8 mouse cellular contexts compared by ENCODE assay signal in the genomic region with DNA sequence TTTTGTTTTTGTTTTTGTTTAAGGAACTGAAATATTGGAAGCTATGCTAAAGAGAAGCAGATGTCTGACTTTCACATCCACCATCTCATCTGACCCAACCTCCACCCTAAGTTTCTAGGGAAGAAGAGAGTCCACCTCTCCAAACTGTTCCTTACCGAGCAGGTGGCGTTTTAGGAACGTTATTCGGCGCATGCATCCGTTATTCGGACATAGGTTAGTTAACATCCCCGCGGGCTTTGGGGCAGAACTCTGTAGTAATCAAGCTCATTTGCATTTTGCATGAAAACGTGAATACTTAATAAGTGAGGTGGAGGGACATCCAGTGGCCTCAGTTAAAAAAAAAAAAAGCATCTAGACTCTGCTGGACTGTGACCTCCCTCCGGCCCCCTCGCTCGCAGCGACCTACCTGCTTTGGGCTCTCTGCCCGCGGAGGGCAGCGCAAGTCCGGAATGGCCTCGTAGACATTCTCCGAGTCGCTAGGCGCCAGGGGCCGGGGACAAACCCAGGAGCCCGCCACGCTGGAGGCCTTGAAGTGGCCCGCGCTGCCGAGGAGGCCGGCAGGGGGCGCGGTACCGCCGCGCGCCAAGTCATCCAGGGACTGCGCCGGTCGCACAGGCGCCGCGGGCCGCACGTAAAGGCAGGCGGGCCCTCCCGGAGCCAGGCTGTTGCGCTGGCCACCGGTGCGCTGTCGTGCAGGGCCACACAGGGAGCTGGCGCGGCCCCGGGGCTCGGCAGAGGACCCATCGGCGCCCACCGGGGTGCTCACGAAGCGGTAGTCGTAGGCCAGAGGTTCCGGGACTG. TPM values are rescaled to one million over a fixed set of nuclear protein-coding genes. Genes with fewer than 3 reads are reported as not detected.
DNase-seq lines count a peak whose midpoint lies in the region; ATAC-seq lines count a peak whose summit lies in the region.

No protein-coding gene starts in this region.

- WGBS in intestine, embryonic 14.5 days = 2% methylated on average over 50 of the region's 60 CpGs
- whole genome bisulfite sequencing in midbrain, embryonic 10.5 days = under 1% methylated on average over 60 of the region's 60 CpGs

- ATAC-seq in common myeloid progenitor, adult 5-6 weeks (replicated peaks; ENCODE audit: low read depth, poor library complexity, severe bottlenecking) = peak; percentile 45
- peak; percentile 28 for ATAC-seq in intestine, embryonic 14.5 days (replicated peaks; ENCODE audit: low FRiP score, low TSS enrichment, low read depth)
- no peak for ATAC-seq in monocyte, adult 5-6 weeks (replicated peaks; ENCODE audit: insufficient number of reproducible peaks, low FRiP score, low TSS enrichment, poor library complexity, severe bottlenecking)

- H3K9me3 ChIP-seq in intestine, embryonic 14.5 days (ENCODE audit: control insufficient read depth, low read length) = no peaks in the 10 kb centered on the region
- H3K9me3 ChIP-seq in midbrain, embryonic 10.5 days (replicated peaks) = no peaks in the 10 kb centered on the region

- peak overlapping the region; percentile 48 for H3K4me3 ChIP-seq in intestine, embryonic 14.5 days (ENCODE audit: low read depth, low read length)
- H3K4me3 ChIP-seq in midbrain, embryonic 10.5 days = peak overlapping the region; percentile 64

- peak; percentile 86 to 91 for DNase-seq in adrenal gland, adult 18-20 months (ENCODE audit: low spot score in 2 of 2)
- peak; percentile 85 for DNase-seq in gastrocnemius, postnatal 25 days
- DNase-seq in intestine, embryonic 14.5 days (ENCODE audit: low spot score) = peak; percentile 85
- peak; percentile 77 for DNase-seq in left cerebral cortex, postnatal 4 days
- DNase-seq in midbrain, embryonic 10.5 days (ENCODE audit: low spot score) = peak; percentile 88
- peak; percentile 74 for DNase-seq in right cerebral cortex, postnatal 4 days

- intact Hi-C loops in left cerebral cortex, postnatal 4 days (cut with DNase I) = loop anchor here (10.0 kb wide), 1 partner anchor 195 kb away; no protein-coding TSS in a partner anchor

- peaks cover 17% of the 10 kb centered on the region for H3K4me1 ChIP-seq in intestine, embryonic 14.5 days (replicated peaks; ENCODE audit: control insufficient read depth, insufficient read depth, low read length)
- peaks cover 74% of the 10 kb centered on the region for H3K4me1 ChIP-seq in midbrain, embryonic 10.5 days

- 0 out of 2 replicates have a peak overlapping the region, but pooled peaks have one; percentile 22 for H3K27ac ChIP-seq in intestine, embryonic 14.5 days (ENCODE audit: low read depth)
- H3K27ac ChIP-seq in midbrain, embryonic 10.5 days (replicated peaks) = peak overlapping the region; percentile 84

- H3K36me3 ChIP-seq in intestine, embryonic 14.5 days (ENCODE audit: control insufficient read depth, insufficient read depth, low read length) = no peaks in the 10 kb centered on the region
- no peaks in the 10 kb centered on the region for H3K36me3 ChIP-seq in midbrain, embryonic 10.5 days

- peak overlapping the region; percentile 71 for H3K4me2 ChIP-seq in intestine, embryonic 14.5 days (ENCODE audit: low read length)

- H3K27me3 ChIP-seq in intestine, embryonic 14.5 days (replicated peaks; ENCODE audit: control insufficient read depth, insufficient read depth, low read length) = peaks cover 50% of the 10 kb centered on the region
- peaks cover 100% of the 10 kb centered on the region for H3K27me3 ChIP-seq in midbrain, embryonic 10.5 days (ENCODE audit: low read depth, poor library complexity, severe bottlenecking)

- peak overlapping the region; percentile 51 for H3K9ac ChIP-seq in intestine, embryonic 14.5 days (ENCODE audit: low read length)

RNA-seq across cellular contexts. Expression of a gene that starts 3.5 kb away (rescaled TPM):
- 10 to 100 TPM; 12.4 to 13.1 TPM for total RNA-seq in adrenal gland, adult 18-20 months (2021)
- 8.2 and 13.7 TPM in 2 replicates for total RNA-seq in common myeloid progenitor, adult 5-6 weeks (2017)
- total RNA-seq in gastrocnemius, postnatal 25 days (2021) = 1 to 10 TPM; 3.0 to 4.6 TPM
- 23.8 and 24.8 TPM in 2 replicates for polyA plus RNA-seq in intestine, embryonic 14.5 days (2014; fragmentation: Nextera tagmentation; extraction: Ambion mirVana)
- 1 to 10 TPM; 4.7 to 5.1 TPM for total RNA-seq in left cerebral cortex, postnatal 4 days (2021)
- 3.8 and 4.1 TPM in 2 replicates for polyA plus RNA-seq in midbrain, embryonic 10.5 days (2016; fragmentation: Nextera tagmentation; extraction: Ambion mirVana)
- 59.2 to 68.0 TPM (median 67.2 TPM) in 3 replicates for total RNA-seq in monocyte, adult 5-6 weeks (2017)

RNA-seq across cellular contexts. Expression of a gene that starts 52.4 kb away (rescaled TPM):
- 10 to 100 TPM; 21.3 to 22.2 TPM for total RNA-seq in adrenal gland, adult 18-20 months (2021)
- 3.6 and 6.3 TPM in 2 replicates for total RNA-seq in common myeloid progenitor, adult 5-6 weeks (2017)
- 1 to 10 TPM; 9.3 to 9.4 TPM for total RNA-seq in gastrocnemius, postnatal 25 days (2021)
- 7.2 and 8.5 TPM in 2 replicates for polyA plus RNA-seq in intestine, embryonic 14.5 days (2014; fragmentation: Nextera tagmentation; extraction: Ambion mirVana)
- total RNA-seq in left cerebral cortex, postnatal 4 days (2021) = 10 to 100 TPM; 13.8 to 14.8 TPM
- 8.0 and 8.5 TPM in 2 replicates for polyA plus RNA-seq in midbrain, embryonic 10.5 days (2016; fragmentation: Nextera tagmentation; extraction: Ambion mirVana)
- total RNA-seq in monocyte, adult 5-6 weeks (2017) = 8.9 to 19.9 TPM (median 12.6 TPM) in 3 replicates
